Mouse (Mus musculus) liver, embryonic 11.5 days (tissue): ENCODE data around the gene Atp2b4. TPM values are rescaled to one million over a fixed set of nuclear protein-coding genes. Genes with fewer than 3 reads are reported as not detected.

Experiments
- ATAC-seq: fragments of 200-750 bp; cut with Nextera tagmentation; replicated peaks from 2 replicates; pipeline ENCODE4 v1.8.0; 2017; ENCODE audit warnings: moderate number of reproducible peaks, mild to moderate bottlenecking, moderate TSS enrichment, moderate library complexity; ENCODE audit not compliant: low FRiP score
- DNase-seq: peaks from one replicate; pipeline ENCODE4 v3.0.0-alpha.2; 2017; ENCODE audit warnings: low spot score
- H3K27ac ChIP-seq: fragments of 300-500 bp; sonication (generic); 2 replicates; pipeline ENCODE4 v1.5.1; 2014; ENCODE audit warnings: mild to moderate bottlenecking, low read depth, low read length, control low read depth
- H3K27me3 ChIP-seq: fragments of 300-500 bp; sonication (generic); replicated peaks from 2 replicates; pipeline ENCODE4 v1.6.1; 2014; ENCODE audit warnings: low read length, mixed read lengths; ENCODE audit not compliant: control insufficient read depth, insufficient read depth
- H3K36me3 ChIP-seq: fragments of 300-500 bp; sonication (generic); 2 replicates; pipeline ENCODE4 v1.6.1; 2014; ENCODE audit warnings: mild to moderate bottlenecking, low read length, moderate library complexity, mixed read lengths; ENCODE audit not compliant: control insufficient read depth, insufficient read depth
- H3K4me1 ChIP-seq: fragments of 300-500 bp; sonication (generic); replicated peaks from 2 replicates; pipeline ENCODE4 v1.6.1; 2014; ENCODE audit warnings: low read length, mixed read lengths; ENCODE audit not compliant: control insufficient read depth, insufficient read depth
- H3K4me2 ChIP-seq: fragments of 300-500 bp; sonication (generic); 2 replicates; pipeline ENCODE4 v1.6.1; 2014; ENCODE audit warnings: mild to moderate bottlenecking, control low read depth, moderate library complexity
- H3K4me3 ChIP-seq: fragments of 300-500 bp; sonication (generic); 2 replicates; pipeline ENCODE4 v1.5.1; 2014; ENCODE audit warnings: low read depth, low read length, control low read depth
- H3K9ac ChIP-seq: fragments of 300-500 bp; sonication (generic); 2 replicates; pipeline ENCODE4 v1.6.1; 2014; ENCODE audit warnings: low read depth, low read length, control low read depth
- H3K9me3 ChIP-seq: fragments of 300-500 bp; sonication (generic); 2 replicates; pipeline ENCODE4 v1.6.1; 2016; ENCODE audit warnings: low read length, inconsistent platforms, mixed read lengths; ENCODE audit not compliant: control insufficient read depth
- WGBS: fragments of 180-500 bp; shearing (Covaris S2); extraction: QIAGEN DNeasy Blood & Tissue Kit; methylation state at CpG from one replicate; pipeline ENCODE4 v1.1.7; 2014; 5-methylcytosine and 5-hydroxymethylcytosine counted together
- polyA plus RNA-seq: library from polyadenylated mRNA; unstranded; fragments of >200 nt; fragmentation: Nextera tagmentation; extraction: Ambion mirVana; gene quantifications from 2 replicates; pipeline ENCODE4 v1.2.1, GENCODE M21; 2014

Atp2b4 gene
- polyA plus RNA-seq, 1 experiment from 2014 or later, result 17.1 TPM

GRCm38 (mm10) chr1:133751621-133752020 lies 49.2 kb downstream of the Atp2b4 start:
- H3K36me3 ChIP-seq, result peaks cover 2% of the 10 kb centered on the region; the same call in 1 of the 2 replicates
- ATAC-seq (no peak), DNase-seq (no peak)
- no peak overlapping the region for H3K27ac ChIP-seq
- peaks cover 45% of the 10 kb centered on the region for H3K4me1 ChIP-seq
- no peaks in the 10 kb centered on the region for H3K9me3 ChIP-seq
- no peak overlapping the region for H3K4me2 ChIP-seq
- no peak overlapping the region for H3K9ac ChIP-seq
- 80% methylated on average over 3 of the region's 3 CpGs for WGBS
- H3K27me3 ChIP-seq, result no peaks in the 10 kb centered on the region
- no peak overlapping the region for H3K4me3 ChIP-seq

GRCm38 (mm10) chr1:133749954-133750353 lies 50.9 kb downstream of the Atp2b4 start:
- WGBS, result 90% methylated on average over 4 of the region's 4 CpGs
- Histone ChIP-seq H3K9me3 (no peaks in the 10 kb centered on the region), H3K36me3 (peaks cover 2% of the 10 kb centered on the region; the same call in 1 of the 2 replicates), H3K4me1 (peaks cover 48% of the 10 kb centered on the region), H3K4me2 (no peak overlapping the region), H3K4me3 (no peak overlapping the region), H3K27me3 (no peaks in the 10 kb centered on the region), H3K9ac (no peak overlapping the region), H3K27ac (0 out of 2 replicates have a peak overlapping the region, but pooled peaks have one; percentile 36)
- ATAC-seq, result no peak
- no peak for DNase-seq

- Histone ChIP-seq H3K27ac (peak overlapping the region; percentile 44; the same call in 1 of the 2 replicates), H3K27me3 (no peaks in the 10 kb centered on the region), H3K36me3 (peaks cover 2% of the 10 kb centered on the region; the same call in 1 of the 2 replicates), H3K4me1 (peaks cover 26% of the 10 kb centered on the region), H3K9ac (no peak overlapping the region; the same call in 1 of the 2 replicates), H3K9me3 (no peaks in the 10 kb centered on the region), H3K4me2 (peak overlapping the region; percentile 23), H3K4me3 (no peak overlapping the region)
- ATAC-seq, result peak; percentile 89
- no peak for DNase-seq
- WGBS, result 53% methylated on average over 9 of the region's 9 CpGs
These were observed 55.8 kb downstream of the Atp2b4 start for GRCm38 (mm10) chr1:133745078-133745495.

- Histone ChIP-seq H3K9me3 (no peaks in the 10 kb centered on the region), H3K27ac (0 out of 2 replicates have a peak overlapping the region, but pooled peaks have one; percentile 44), H3K4me3 (no peak overlapping the region), H3K9ac (no peak overlapping the region; the same call in 1 of the 2 replicates), H3K4me1 (peaks cover 24% of the 10 kb centered on the region), H3K36me3 (peaks cover 2% of the 10 kb centered on the region; the same call in 1 of the 2 replicates), H3K4me2 (no peak overlapping the region; the same call in 1 of the 2 replicates), H3K27me3 (no peaks in the 10 kb centered on the region)
- no peak for ATAC-seq
- no peak for DNase-seq
- WGBS, result 78% methylated on average over 4 of the region's 4 CpGs
These were observed 56.2 kb downstream of the Atp2b4 start for GRCm38 (mm10) chr1:133744609-133745008.

GRCm38 (mm10) chr1:133742517-133742916 lies 58.3 kb downstream of the Atp2b4 start:
- Histone ChIP-seq H3K9ac (no peak overlapping the region), H3K4me1 (peaks cover 17% of the 10 kb centered on the region), H3K27ac (0 out of 2 replicates have a peak overlapping the region, but pooled peaks have one; percentile 10), H3K27me3 (no peaks in the 10 kb centered on the region), H3K4me2 (no peak overlapping the region), H3K4me3 (no peak overlapping the region), H3K36me3 (peaks cover 3% of the 10 kb centered on the region; the same call in 1 of the 2 replicates), H3K9me3 (no peaks in the 10 kb centered on the region)
- DNase-seq (no peak), ATAC-seq (no peak)
- WGBS, result 56% methylated on average over 8 of the region's 8 CpGs

GRCm38 (mm10) chr1:133741881-133742434 lies 58.9 kb downstream of the Atp2b4 start:
- ATAC-seq, result no peak
- 70% methylated on average over 11 of the region's 11 CpGs for WGBS

GRCm38 (mm10) chr1:133741171-133741570 lies 59.7 kb downstream of the Atp2b4 start:
- 85% methylated on average over 6 of the region's 6 CpGs for WGBS
- Histone ChIP-seq H3K27ac (no peak overlapping the region), H3K27me3 (no peaks in the 10 kb centered on the region), H3K4me2 (no peak overlapping the region), H3K9ac (no peak overlapping the region), H3K36me3 (peaks cover 3% of the 10 kb centered on the region; the same call in 1 of the 2 replicates), H3K9me3 (no peaks in the 10 kb centered on the region), H3K4me3 (no peak overlapping the region), H3K4me1 (peaks cover 24% of the 10 kb centered on the region)
- no peak for DNase-seq
- ATAC-seq, result no peak

More at GRCm38 (mm10) chr1:133741881-133742434, 58.9 kb downstream of the Atp2b4 start:
- H3K36me3 ChIP-seq, result peaks cover 3% of the 10 kb centered on the region; the same call in 1 of the 2 replicates
- H3K4me2 ChIP-seq, result no peak overlapping the region
- H3K4me1 ChIP-seq, result peaks cover 18% of the 10 kb centered on the region
- no peak overlapping the region for H3K9ac ChIP-seq
- DNase-seq, result no peak
- H3K9me3 ChIP-seq, result no peaks in the 10 kb centered on the region
- H3K27ac ChIP-seq, result 0 out of 2 replicates have a peak overlapping the region, but pooled peaks have one; percentile 10
- H3K27me3 ChIP-seq, result no peaks in the 10 kb centered on the region
- no peak overlapping the region for H3K4me3 ChIP-seq

- H3K9me3 ChIP-seq, result no peaks in the 10 kb centered on the region
- no peak for ATAC-seq
- H3K27ac ChIP-seq, result no peak overlapping the region
- peaks cover 16% of the 10 kb centered on the region for H3K36me3 ChIP-seq
- DNase-seq, result no peak
- H3K4me3 ChIP-seq, result no peak overlapping the region
- no peaks in the 10 kb centered on the region for H3K27me3 ChIP-seq
- WGBS, result 57% methylated on average over 7 of the region's 7 CpGs
- no peak overlapping the region for H3K4me2 ChIP-seq
- H3K9ac ChIP-seq, result no peak overlapping the region
- H3K4me1 ChIP-seq, result peaks cover 9% of the 10 kb centered on the region; the same call in 1 of the 2 replicates
These were observed 64.2 kb downstream of the Atp2b4 start for GRCm38 (mm10) chr1:133736664-133737063.
